8 mouse cellular contexts compared by ENCODE assay signal in genomic region chr11:20741201-20742100, GRCm38 (mm10). TPM values are rescaled to one million over a fixed set of nuclear protein-coding genes. Genes with fewer than 3 reads are reported as not detected.
DNase-seq lines count a peak whose midpoint lies in the region; ATAC-seq and TF ChIP-seq lines count a peak whose summit lies in the region.

Aftph (minus strand) TSS chr11:20741589.

- WGBS in forebrain, embryonic 10.5 days = under 1% methylated on average over 75 of the region's 81 CpGs
- WGBS in heart, embryonic 15.5 days = under 1% methylated on average over 68 of the region's 81 CpGs
- WGBS in liver, embryonic 14.5 days (ENCODE audit: insufficient replicate concordance) = under 1% methylated on average over 50 of the region's 81 CpGs
- WGBS in neural tube, embryonic 11.5 days = under 1% methylated on average over 34 of the region's 81 CpGs
- WGBS in stomach, postnatal 0 days = under 1% methylated on average over 37 of the region's 81 CpGs

- H3K4me2 ChIP-seq in heart, embryonic 15.5 days = peak within 1 kb of the TSS; percentile 80
- peak within 1 kb of the TSS; percentile 99 for H3K4me2 ChIP-seq in liver, embryonic 14.5 days (ENCODE audit: low read depth)
- H3K4me2 ChIP-seq in neural tube, embryonic 11.5 days (ENCODE audit: low read depth) = peak within 1 kb of the TSS; percentile 58
- peak within 1 kb of the TSS; percentile 83 for H3K4me2 ChIP-seq in stomach, postnatal 0 days (replicated peaks; ENCODE audit: low read depth)

- H3K4me1 ChIP-seq in forebrain, embryonic 10.5 days = peaks cover 14% of the 10 kb centered on the region
- H3K4me1 ChIP-seq in heart, embryonic 15.5 days (replicated peaks) = peaks cover 3% of the 10 kb centered on the region; the same call in 1 of the 2 replicates
- H3K4me1 ChIP-seq in liver, embryonic 14.5 days (replicated peaks; ENCODE audit: control insufficient read depth in 2 of 2, insufficient read depth in 2 of 2, low read length in 1 of 2) = peaks cover 0 to 3% of the 10 kb centered on the region in 2 experiments; a peak in 1 of 4 replicates
- H3K4me1 ChIP-seq in neural tube, embryonic 11.5 days (ENCODE audit: control insufficient read depth, insufficient read depth, low read length) = no peaks in the 10 kb centered on the region
- H3K4me1 ChIP-seq in stomach, postnatal 0 days (replicated peaks; ENCODE audit: control insufficient read depth, insufficient read depth) = no peaks in the 10 kb centered on the region

- 0 out of 2 replicates have a peak, but pooled peaks have one; percentile 7 for TF ChIP-seq CTCF in liver, embryonic 14.5 days (IDR thresholded peaks at IDR 0.05; ENCODE audit: low read depth)
- TF ChIP-seq CTCF in stomach, postnatal 0 days (IDR thresholded peaks at IDR 0.05; ENCODE audit: low read depth) = 0 out of 2 replicates have a peak, but pooled peaks have one; percentile 11

- H3K9me3 ChIP-seq in forebrain, embryonic 10.5 days = no peaks in the 10 kb centered on the region
- H3K9me3 ChIP-seq in heart, embryonic 15.5 days (replicated peaks) = no peaks in the 10 kb centered on the region
- H3K9me3 ChIP-seq in liver, embryonic 14.5 days (ENCODE audit: control insufficient read depth, low read length) = no peaks in the 10 kb centered on the region
- H3K9me3 ChIP-seq in neural tube, embryonic 11.5 days (ENCODE audit: control insufficient read depth, low read length) = no peaks in the 10 kb centered on the region
- H3K9me3 ChIP-seq in stomach, postnatal 0 days (ENCODE audit: control insufficient read depth, low read length) = no peaks in the 10 kb centered on the region

- peak; percentile 99 for ATAC-seq in heart, embryonic 15.5 days (replicated peaks; ENCODE audit: insufficient number of reproducible peaks, insufficient read depth, low FRiP score, low read depth)
- peak; percentile 98 for ATAC-seq in liver, embryonic 14.5 days (ENCODE audit: insufficient read depth)
- ATAC-seq in neural tube, embryonic 11.5 days (ENCODE audit: insufficient read depth, low FRiP score, low TSS enrichment) = peak; percentile 99
- ATAC-seq in stomach, postnatal 0 days (ENCODE audit: low FRiP score, low TSS enrichment) = peak; percentile 98

- peaks cover 7% of the 10 kb centered on the region; the same call in 1 of the 2 replicates for H3K36me3 ChIP-seq in forebrain, embryonic 10.5 days (replicated peaks)
- H3K36me3 ChIP-seq in heart, embryonic 15.5 days = no peaks in the 10 kb centered on the region
- H3K36me3 ChIP-seq in liver, embryonic 14.5 days (replicated peaks; ENCODE audit: control insufficient read depth, insufficient read depth, low read depth) = no peaks in the 10 kb centered on the region
- H3K36me3 ChIP-seq in neural tube, embryonic 11.5 days (ENCODE audit: control insufficient read depth, insufficient read depth, low read length) = no peaks in the 10 kb centered on the region
- no peaks in the 10 kb centered on the region for H3K36me3 ChIP-seq in stomach, postnatal 0 days (ENCODE audit: control insufficient read depth, insufficient read depth, low read length)

- peak within 1 kb of the TSS; percentile 91 for H3K27ac ChIP-seq in forebrain, embryonic 10.5 days
- H3K27ac ChIP-seq in heart, embryonic 15.5 days = peak within 1 kb of the TSS; percentile 90
- H3K27ac ChIP-seq in liver, embryonic 14.5 days = peak within 1 kb of the TSS; percentile 94
- H3K27ac ChIP-seq in neural tube, embryonic 11.5 days (ENCODE audit: low read depth, low read length) = peak within 1 kb of the TSS; percentile 82
- H3K27ac ChIP-seq in stomach, postnatal 0 days (replicated peaks) = peak within 1 kb of the TSS; percentile 97

- H3K4me3 ChIP-seq in forebrain, embryonic 10.5 days = peak within 1 kb of the TSS; percentile 97
- peak within 1 kb of the TSS; percentile 88 for H3K4me3 ChIP-seq in heart, embryonic 15.5 days
- peak within 1 kb of the TSS; percentile 75 to 92 for H3K4me3 ChIP-seq in liver, embryonic 14.5 days (ENCODE audit: insufficient read depth in 1 of 2, low read depth in 2 of 2, low read length in 2 of 2)
- peak within 1 kb of the TSS; percentile 96 for H3K4me3 ChIP-seq in neural tube, embryonic 11.5 days (ENCODE audit: low read depth, low read length)
- peak within 1 kb of the TSS; percentile 99 for H3K4me3 ChIP-seq in stomach, postnatal 0 days (ENCODE audit: low read depth, low read length)

- peak; percentile 97 for DNase-seq in CD8-positive naive resting alpha-beta T cell, adult 2 months (ENCODE audit: low read depth in 2 of 2, low spot score in 2 of 2)
- peak; percentile 94 for DNase-seq in c-Kit-positive CD71-negative TER-119-negative erythroid progenitor cells, embryonic 14.5 days (ENCODE audit: low read depth)
- peak; percentile 100 for DNase-seq in forebrain, embryonic 10.5 days (ENCODE audit: extremely low spot score, low spot score)
- DNase-seq in kidney, postnatal 25 days = peak; percentile 99 to 100
- peak; percentile 89 to 92 (median 90) for DNase-seq in liver, embryonic 14.5 days (ENCODE audit: low read depth in 3 of 3, low spot score in 3 of 3)
- DNase-seq in neural tube, embryonic 11.5 days (ENCODE audit: low spot score) = peak; percentile 99
- peak; percentile 99 for DNase-seq in stomach, postnatal 0 days (ENCODE audit: low spot score)

- TF ChIP-seq EP300 in liver, embryonic 14.5 days (IDR thresholded peaks at IDR 0.05; ENCODE audit: low read depth) = 0 out of 2 replicates have a peak, but pooled peaks have one; percentile 20
- TF ChIP-seq EP300 in stomach, postnatal 0 days (optimal IDR thresholded peaks at IDR 0.05) = no peak

- no peaks in the 10 kb centered on the region for H3K27me3 ChIP-seq in forebrain, embryonic 10.5 days (ENCODE audit: poor library complexity, severe bottlenecking)
- no peaks in the 10 kb centered on the region for H3K27me3 ChIP-seq in heart, embryonic 15.5 days
- H3K27me3 ChIP-seq in liver, embryonic 14.5 days (ENCODE audit: control insufficient read depth, insufficient read depth, low read length) = no peaks in the 10 kb centered on the region
- no peaks in the 10 kb centered on the region for H3K27me3 ChIP-seq in neural tube, embryonic 11.5 days (ENCODE audit: control insufficient read depth, insufficient read depth, low read length)
- H3K27me3 ChIP-seq in stomach, postnatal 0 days (ENCODE audit: control insufficient read depth, insufficient read depth, low read length) = no peaks in the 10 kb centered on the region

- peak within 1 kb of the TSS; percentile 90 for H3K9ac ChIP-seq in heart, embryonic 15.5 days
- H3K9ac ChIP-seq in liver, embryonic 14.5 days (replicated peaks) = peak within 1 kb of the TSS; percentile 90
- H3K9ac ChIP-seq in neural tube, embryonic 11.5 days (ENCODE audit: low read length) = peak within 1 kb of the TSS; percentile 89
- peak within 1 kb of the TSS; percentile 89 for H3K9ac ChIP-seq in stomach, postnatal 0 days (ENCODE audit: low read length)

RNA-seq across cellular contexts. Expression of gene Aftph, which starts in this region (rescaled TPM):
- 20.5 and 21.9 TPM in 2 replicates for polyA plus RNA-seq in forebrain, embryonic 10.5 days (2016; fragmentation: Nextera tagmentation; extraction: Ambion mirVana)
- polyA plus RNA-seq in heart, embryonic 15.5 days (2015; fragmentation: Nextera tagmentation; extraction: Ambion mirVana) = 9.2 and 11.9 TPM in 2 replicates
- 8.6 and 17.2 TPM in 2 replicates for polyA plus RNA-seq in liver, embryonic 14.5 days (2012; rRNA removed)
- polyA plus RNA-seq in liver, embryonic 14.5 days (2014; fragmentation: Nextera tagmentation; extraction: Ambion mirVana) = 10.4 and 11.8 TPM in 2 replicates
- 28.1 and 28.4 TPM in 2 replicates for polyA plus RNA-seq in neural tube, embryonic 11.5 days (2014; fragmentation: Nextera tagmentation; extraction: Ambion mirVana)
- 14.8 and 15.3 TPM in 2 replicates for polyA plus RNA-seq in stomach, postnatal 0 days (2015; fragmentation: Nextera tagmentation; extraction: Ambion mirVana)

Comparison
In these comparisons a context has a peak if more than half of its experiments do, and no peak if none do; other contexts are left out.
1. Peak in every context shown above with its lines: DNase-seq, ATAC-seq, H3K4me3 ChIP-seq and H3K27ac ChIP-seq.